Mouse (Mus musculus) E14TG2a.4 (cell line): Measurements from ENCODE around the gene Eipr1.
"Not testable (repeated sequence)": the region's sequence is repeated elsewhere in the genome, so short reads cannot be mapped to it uniquely, and the experiment has no call there.

Source experiments
- H3K27me3 ChIP-seq: 2 replicates; pipeline ENCODE4 v1.6.1; 2014; ENCODE audit warnings: low read length, control low read depth; ENCODE audit not compliant: insufficient read depth
- H3K36me3 ChIP-seq: 2 replicates; pipeline ENCODE4 v1.6.1; 2014; ENCODE audit warnings: low read length, control low read depth; ENCODE audit not compliant: insufficient read depth
- H3K4me1 ChIP-seq: replicated peaks from 2 replicates; pipeline ENCODE4 v1.6.1; 2014; ENCODE audit warnings: low read depth, low read length, control low read depth
- H3K4me3 ChIP-seq: replicated peaks from 2 replicates; pipeline ENCODE4 v1.5.1; 2014; ENCODE audit warnings: mild to moderate bottlenecking, low read length
- H3K9me3 ChIP-seq: 2 replicates; pipeline ENCODE4 v1.6.1; 2014; ENCODE audit warnings: low read length, control low read depth
- CTCF ChIP-seq: conservative IDR thresholded peaks from 2 replicates; pipeline ENCODE4 v1.5.1; 2014; ENCODE audit warnings: low read length
- NANOG ChIP-seq: IDR thresholded peaks from 2 replicates; pipeline ENCODE4 v1.6.1; 2014; ENCODE audit warnings: borderline replicate concordance, low read length, mixed read lengths
- POU5F1 ChIP-seq: IDR thresholded peaks from 2 replicates; pipeline ENCODE4 v1.6.1; 2014; ENCODE audit warnings: low read length, borderline replicate concordance

Eipr1 gene

GRCm38 (mm10) chr12:28724366-28724765 lies 27.2 kb upstream of the Eipr1 start:
- peaks cover 44% of the 10 kb centered on the region for H3K4me1 ChIP-seq

GRCm38 (mm10) chr12:28726204-28726603 lies 25.4 kb upstream of the Eipr1 start:
- TF ChIP-seq CTCF (no peak), POU5F1 (no peak), NANOG (no peak)
- peaks cover 65% of the 10 kb centered on the region for H3K36me3 ChIP-seq
- no peaks in the 10 kb centered on the region for H3K27me3 ChIP-seq
- H3K4me3 ChIP-seq, result no peak overlapping the region
- H3K4me1 ChIP-seq, result peaks cover 36% of the 10 kb centered on the region
- H3K9me3 ChIP-seq, result no peaks in the 10 kb centered on the region

More at GRCm38 (mm10) chr12:28724366-28724765, 27.2 kb upstream of the Eipr1 start:
- TF ChIP-seq NANOG (no peak), POU5F1 (no peak), CTCF (no peak)
- peaks cover 70% of the 10 kb centered on the region for H3K36me3 ChIP-seq
- no peak overlapping the region for H3K4me3 ChIP-seq
- no peaks in the 10 kb centered on the region for H3K9me3 ChIP-seq
- H3K27me3 ChIP-seq, result no peaks in the 10 kb centered on the region

GRCm38 (mm10) chr12:28727061-28727460 lies 24.5 kb upstream of the Eipr1 start:
- Histone ChIP-seq H3K9me3 (no peaks in the 10 kb centered on the region), H3K4me3 (no peak overlapping the region), H3K27me3 (no peaks in the 10 kb centered on the region), H3K4me1 (peaks cover 32% of the 10 kb centered on the region), H3K36me3 (peaks cover 65% of the 10 kb centered on the region)
- no peak for TF ChIP-seq POU5F1
- no peak for TF ChIP-seq NANOG
- TF ChIP-seq CTCF, result no peak

- Histone ChIP-seq H3K4me3 (no peak overlapping the region), H3K4me1 (peaks cover 19% of the 10 kb centered on the region)
- TF ChIP-seq POU5F1, result no peak
- no peak for TF ChIP-seq NANOG
- TF ChIP-seq CTCF, result no peak
Observed at GRCm38 (mm10) chr12:28732631-28733030, 19.0 kb upstream of the Eipr1 start.

GRCm38 (mm10) chr12:28733520-28734245 lies 17.9 kb upstream of the Eipr1 start:
- not testable (repeated sequence) for H3K9me3 ChIP-seq, H3K27me3 ChIP-seq, H3K4me3 ChIP-seq
- Histone ChIP-seq H3K4me1 (peaks cover 13% of the 10 kb centered on the region), H3K36me3 (peaks cover 77% of the 10 kb centered on the region)

More at GRCm38 (mm10) chr12:28732631-28733030, 19.0 kb upstream of the Eipr1 start:
- Histone ChIP-seq H3K36me3 (peaks cover 73% of the 10 kb centered on the region), H3K27me3 (no peaks in the 10 kb centered on the region), H3K9me3 (peaks cover 7% of the 10 kb centered on the region)

GRCm38 (mm10) chr12:28734271-28734670 lies 17.3 kb upstream of the Eipr1 start:
- TF ChIP-seq CTCF (no peak), NANOG (no peak), POU5F1 (no peak)
- Histone ChIP-seq H3K36me3 (peaks cover 72% of the 10 kb centered on the region), H3K27me3 (no peaks in the 10 kb centered on the region), H3K4me1 (peaks cover 13% of the 10 kb centered on the region), H3K9me3 (peaks cover 7% of the 10 kb centered on the region), H3K4me3 (no peak overlapping the region)

- no peaks in the 10 kb centered on the region for H3K27me3 ChIP-seq
- TF ChIP-seq NANOG (no peak), CTCF (no peak), POU5F1 (no peak)
- H3K4me1 ChIP-seq, result peaks cover 13% of the 10 kb centered on the region
- H3K4me3 ChIP-seq, result no peak overlapping the region
- peaks cover 7% of the 10 kb centered on the region for H3K9me3 ChIP-seq
- H3K36me3 ChIP-seq, result peaks cover 74% of the 10 kb centered on the region
Observed at GRCm38 (mm10) chr12:28735293-28735692, 16.3 kb upstream of the Eipr1 start.

- Histone ChIP-seq H3K4me3 (no peak overlapping the region), H3K9me3 (no peaks in the 10 kb centered on the region), H3K27me3 (no peaks in the 10 kb centered on the region), H3K36me3 (peaks cover 74% of the 10 kb centered on the region), H3K4me1 (peaks cover 14% of the 10 kb centered on the region)
- TF ChIP-seq CTCF (no peak), POU5F1 (no peak), NANOG (no peak)
Observed at GRCm38 (mm10) chr12:28743328-28743727, 8.3 kb upstream of the Eipr1 start.

- Histone ChIP-seq H3K27me3 (no peaks in the 10 kb centered on the region), H3K9me3 (no peaks in the 10 kb centered on the region), H3K4me3 (peak within 1 kb of the TSS; percentile 93), H3K4me1 (peaks cover 49% of the 10 kb centered on the region), H3K36me3 (peaks cover 27% of the 10 kb centered on the region)
- TF ChIP-seq POU5F1 (no peak), NANOG (no peak), CTCF (no peak)
Observed at GRCm38 (mm10) chr12:28750021-28750633, 1.5 kb upstream of the Eipr1 start, which contains the start of gene Trappc12. TSS of gene Trappc12 (minus strand) at chr12:28750472.
